Mouse (Mus musculus): ENCODE measurements around the gene Chodl. TPM values are rescaled to one million over a fixed set of nuclear protein-coding genes. Genes with fewer than 3 reads are reported as not detected.

The Chodl gene
- 47.6 and 51.1 TPM in 2 replicates for polyA plus RNA-seq (2015; fragmentation: Nextera tagmentation; extraction: Ambion mirVana)

- ATAC-seq (ENCODE audit: low FRiP score), result peak; percentile 89
- Histone ChIP-seq H3K27ac (replicated peaks) (peak within 1 kb of the TSS; percentile 69), H3K9ac (replicated peaks) (peak within 1 kb of the TSS; percentile 76), H3K9me3 (replicated peaks) (no peaks in the 10 kb centered on the region), H3K4me2 (peak within 1 kb of the TSS; percentile 88), H3K4me1 (peaks cover 15% of the 10 kb centered on the region), H3K27me3 (replicated peaks) (0 out of 2 replicates have a peak, but pooled peaks cover 3% of the 10 kb centered on the region), H3K4me3 (replicated peaks) (peak within 1 kb of the TSS; percentile 57), H3K36me3 (no peaks in the 10 kb centered on the region)
- 9% methylated on average over 19 of the region's 19 CpGs for WGBS
Observed at GRCm38 (mm10) chr16:78930382-78931286, at the start of gene Chodl. Chodl (plus strand) TSS chr16:78930948.

GRCm38 (mm10) chr16:78922644-78923043, 8.1 kb upstream of the Chodl start:
- no peaks in the 10 kb centered on the region for H3K4me1 ChIP-seq
- no peak for ATAC-seq (ENCODE audit: low FRiP score)
- no peaks in the 10 kb centered on the region for H3K27me3 ChIP-seq (replicated peaks)
- 75% methylated on average over 5 of the region's 5 CpGs for WGBS
- no peaks in the 10 kb centered on the region for H3K36me3 ChIP-seq
- no peak overlapping the region for H3K4me3 ChIP-seq (replicated peaks)
- H3K9ac ChIP-seq (replicated peaks), result no peak overlapping the region
- H3K4me2 ChIP-seq, result no peak overlapping the region
- H3K27ac ChIP-seq (replicated peaks), result no peak overlapping the region
- H3K9me3 ChIP-seq (replicated peaks), result no peaks in the 10 kb centered on the region

GRCm38 (mm10) chr16:78931287-78932025, 708 bp downstream of the Chodl start:
- peaks cover 15% of the 10 kb centered on the region for H3K4me1 ChIP-seq
- WGBS, result 12% methylated on average over 16 of the region's 16 CpGs
- H3K9ac ChIP-seq (replicated peaks), result peak overlapping the region; percentile 76
- H3K27me3 ChIP-seq (replicated peaks), result 0 out of 2 replicates have a peak, but pooled peaks cover 3% of the 10 kb centered on the region
- ATAC-seq (ENCODE audit: low FRiP score), result peak; percentile 73
- H3K4me3 ChIP-seq (replicated peaks), result peak overlapping the region; percentile 57
- peak overlapping the region; percentile 69 for H3K27ac ChIP-seq (replicated peaks)
- H3K36me3 ChIP-seq, result no peaks in the 10 kb centered on the region
- peak overlapping the region; percentile 88 for H3K4me2 ChIP-seq
- no peaks in the 10 kb centered on the region for H3K9me3 ChIP-seq (replicated peaks)

GRCm38 (mm10) chr16:78934298-78934697, 3.5 kb downstream of the Chodl start:
- Histone ChIP-seq H3K27me3 (replicated peaks) (0 out of 2 replicates have a peak, but pooled peaks cover 3% of the 10 kb centered on the region), H3K36me3 (no peaks in the 10 kb centered on the region), H3K9ac (replicated peaks) (no peak overlapping the region), H3K4me2 (no peak overlapping the region), H3K4me1 (peaks cover 15% of the 10 kb centered on the region), H3K27ac (replicated peaks) (no peak overlapping the region), H3K9me3 (replicated peaks) (no peaks in the 10 kb centered on the region), H3K4me3 (replicated peaks) (no peak overlapping the region)
- WGBS, result 89% methylated on average over 2 of the region's 2 CpGs
- ATAC-seq (ENCODE audit: low FRiP score), result no peak

- no peak for ATAC-seq (ENCODE audit: low FRiP score)
- H3K9ac ChIP-seq (replicated peaks), result no peak overlapping the region
Observed at GRCm38 (mm10) chr16:78937755-78938154, 7.0 kb downstream of the Chodl start.

GRCm38 (mm10) chr16:78950359-78950758, 19.6 kb downstream of the Chodl start:
- no peak for ATAC-seq (ENCODE audit: low FRiP score)
- Histone ChIP-seq H3K9me3 (replicated peaks) (no peaks in the 10 kb centered on the region), H3K4me1 (no peaks in the 10 kb centered on the region), H3K4me3 (replicated peaks) (no peak overlapping the region), H3K36me3 (no peaks in the 10 kb centered on the region), H3K4me2 (no peak overlapping the region), H3K9ac (replicated peaks) (no peak overlapping the region), H3K27me3 (replicated peaks) (no peaks in the 10 kb centered on the region), H3K27ac (replicated peaks) (no peak overlapping the region)
- 89% methylated on average over 4 of the region's 4 CpGs for WGBS

More at GRCm38 (mm10) chr16:78937755-78938154, 7.0 kb downstream of the Chodl start:
- no peak overlapping the region for H3K27ac ChIP-seq (replicated peaks)
- no peaks in the 10 kb centered on the region for H3K27me3 ChIP-seq (replicated peaks)
- H3K9me3 ChIP-seq (replicated peaks), result no peaks in the 10 kb centered on the region
- 75% methylated on average over 8 of the region's 8 CpGs for WGBS
- H3K4me3 ChIP-seq (replicated peaks), result no peak overlapping the region
- no peaks in the 10 kb centered on the region for H3K36me3 ChIP-seq
- H3K4me2 ChIP-seq, result no peak overlapping the region
- H3K4me1 ChIP-seq, result no peaks in the 10 kb centered on the region

GRCm38 (mm10) chr16:78957434-78957833, 26.7 kb downstream of the Chodl start:
- Histone ChIP-seq H3K9ac (replicated peaks) (no peak overlapping the region), H3K4me1 (no peaks in the 10 kb centered on the region), H3K4me2 (no peak overlapping the region), H3K27me3 (replicated peaks) (no peaks in the 10 kb centered on the region), H3K36me3 (no peaks in the 10 kb centered on the region), H3K9me3 (replicated peaks) (no peaks in the 10 kb centered on the region), H3K27ac (replicated peaks) (no peak overlapping the region), H3K4me3 (replicated peaks) (no peak overlapping the region)
- ATAC-seq (ENCODE audit: low FRiP score), result no peak
- WGBS, result 53% methylated on average over 2 of the region's 2 CpGs

- ATAC-seq (ENCODE audit: low FRiP score), result no peak
- H3K9me3 ChIP-seq (replicated peaks), result no peaks in the 10 kb centered on the region
- H3K4me3 ChIP-seq (replicated peaks), result no peak overlapping the region
- H3K4me2 ChIP-seq, result no peak overlapping the region
- WGBS, result 38% methylated on average over 13 of the region's 13 CpGs
- H3K27ac ChIP-seq (replicated peaks), result no peak overlapping the region
- H3K36me3 ChIP-seq, result no peaks in the 10 kb centered on the region
- no peak overlapping the region for H3K9ac ChIP-seq (replicated peaks)
- no peaks in the 10 kb centered on the region for H3K4me1 ChIP-seq
- H3K27me3 ChIP-seq (replicated peaks), result no peaks in the 10 kb centered on the region
Observed at GRCm38 (mm10) chr16:78969091-78969731, 38.5 kb downstream of the Chodl start.

GRCm38 (mm10) chr16:78974099-78974498, 43.4 kb downstream of the Chodl start:
- Histone ChIP-seq H3K9me3 (replicated peaks) (no peaks in the 10 kb centered on the region), H3K4me3 (replicated peaks) (no peak overlapping the region), H3K27ac (replicated peaks) (no peak overlapping the region), H3K36me3 (no peaks in the 10 kb centered on the region), H3K4me1 (no peaks in the 10 kb centered on the region), H3K27me3 (replicated peaks) (no peaks in the 10 kb centered on the region), H3K9ac (replicated peaks) (no peak overlapping the region), H3K4me2 (no peak overlapping the region)
- no peak for ATAC-seq (ENCODE audit: low FRiP score)
- WGBS, result 94% methylated on average over 13 of the region's 13 CpGs

- Histone ChIP-seq H3K36me3 (no peaks in the 10 kb centered on the region), H3K4me1 (no peaks in the 10 kb centered on the region), H3K9ac (replicated peaks) (no peak overlapping the region), H3K9me3 (replicated peaks) (no peaks in the 10 kb centered on the region), H3K4me2 (no peak overlapping the region), H3K27me3 (replicated peaks) (no peaks in the 10 kb centered on the region), H3K4me3 (replicated peaks) (no peak overlapping the region), H3K27ac (replicated peaks) (no peak overlapping the region)
- 80% methylated on average over 8 of the region's 8 CpGs for WGBS
- no peak for ATAC-seq (ENCODE audit: low FRiP score)
Observed at GRCm38 (mm10) chr16:78976384-78976783, 45.6 kb downstream of the Chodl start.
